Mouse (Mus musculus): ENCODE results near the gene Tjp3.

Tjp3 gene

DNA sequence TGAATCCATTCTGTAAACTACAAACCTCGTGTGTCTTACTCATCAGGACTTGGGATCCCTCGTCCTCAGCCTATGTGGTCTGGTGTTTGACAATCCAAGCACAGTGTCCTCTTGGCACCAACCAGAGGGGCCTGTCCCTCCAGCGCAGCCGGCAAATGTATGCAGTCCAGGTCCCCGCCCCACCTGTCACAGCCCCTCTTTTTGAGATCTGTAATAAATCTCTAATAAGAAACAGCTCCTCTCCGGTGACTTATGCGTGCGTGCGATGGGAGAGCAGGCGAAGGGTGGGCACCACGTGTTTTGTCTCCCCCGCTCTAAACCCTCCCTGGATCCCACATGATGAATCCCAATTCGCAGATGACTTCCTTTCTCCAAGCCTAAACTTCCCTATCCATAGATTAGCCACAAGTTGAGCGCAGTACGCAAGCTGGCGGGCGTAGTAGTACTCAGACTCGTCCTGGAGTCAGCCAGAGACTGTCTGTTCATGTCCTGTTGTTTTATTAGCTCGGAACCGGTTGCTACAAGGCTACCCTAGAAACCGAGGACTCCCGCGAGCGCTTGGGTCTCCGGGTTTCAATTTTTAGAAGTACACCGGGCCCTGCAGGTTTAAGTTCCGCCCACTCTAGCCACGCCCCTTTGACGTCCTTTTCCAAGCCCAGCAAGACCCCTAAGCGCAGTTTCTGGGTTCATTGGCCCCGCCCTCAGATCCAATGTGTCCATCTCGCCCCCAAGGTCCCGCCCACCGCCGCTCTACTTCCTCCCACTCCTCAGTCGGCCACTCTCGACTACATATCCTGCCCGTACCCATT is 28.6 kb upstream of the Tjp3 start:
- in situ Hi-C loops (cut with MboI; ENCODE audit: low sequenced_read_pairs) = no loop called here

DNA sequence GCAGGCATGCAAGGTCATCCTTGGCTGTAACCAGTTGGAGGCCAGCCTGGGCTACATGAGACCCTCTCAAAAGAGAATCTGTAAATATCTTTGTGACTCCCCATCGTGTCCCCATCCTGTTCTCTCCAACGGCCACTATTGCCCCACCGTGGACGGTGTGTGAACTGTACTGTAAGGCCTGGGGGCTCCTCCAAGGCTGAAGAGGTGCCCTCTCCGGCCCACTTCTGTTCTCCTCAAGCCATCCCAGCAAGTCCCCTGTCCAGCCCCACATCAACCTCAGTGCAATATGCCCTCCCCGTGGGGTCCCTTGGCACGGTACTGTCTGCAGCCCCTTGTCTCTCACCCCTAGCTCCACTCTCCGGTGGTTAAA is 27.9 kb upstream of the Tjp3 start:
- in situ Hi-C loops (cut with MboI; ENCODE audit: low sequenced_read_pairs) = no loop called here

DNA sequence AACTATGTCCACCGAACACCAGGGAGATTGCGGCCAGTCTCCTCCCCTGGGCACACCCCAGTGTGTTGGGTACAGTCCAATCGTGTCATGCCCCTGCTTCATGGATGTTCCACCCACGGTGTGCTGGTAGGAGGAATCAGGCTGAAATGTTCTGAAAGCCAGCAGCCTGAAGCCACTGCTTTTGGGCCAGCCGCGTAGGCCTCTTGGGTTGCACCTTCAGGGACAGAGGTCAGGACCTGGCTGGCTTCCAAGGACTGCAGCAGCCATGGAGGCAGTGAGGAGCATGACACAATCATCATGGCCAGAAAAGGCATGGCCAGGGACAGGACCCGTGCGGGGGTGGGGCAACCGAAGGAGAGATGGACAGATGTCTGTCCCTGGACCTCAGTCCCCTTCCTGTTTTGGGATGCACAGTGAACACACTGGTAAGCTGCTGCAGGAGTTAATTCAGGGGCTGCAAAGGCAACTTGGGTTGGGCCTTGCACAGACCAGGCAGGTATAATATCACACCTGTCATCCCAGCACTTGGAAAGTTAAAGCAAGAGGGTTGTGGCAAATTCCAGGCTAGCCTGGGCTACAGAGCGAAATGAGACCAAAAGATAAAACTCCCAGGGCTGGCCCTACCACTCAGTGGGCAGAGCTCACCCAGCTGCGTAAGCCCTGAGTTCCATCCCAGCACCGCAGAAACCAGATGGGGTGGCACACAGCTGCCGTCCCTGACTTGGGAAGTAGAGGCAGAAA is 27.4 kb upstream of the Tjp3 start:
- in situ Hi-C loops (cut with MboI; ENCODE audit: low sequenced_read_pairs) = no loop called here

DNA sequence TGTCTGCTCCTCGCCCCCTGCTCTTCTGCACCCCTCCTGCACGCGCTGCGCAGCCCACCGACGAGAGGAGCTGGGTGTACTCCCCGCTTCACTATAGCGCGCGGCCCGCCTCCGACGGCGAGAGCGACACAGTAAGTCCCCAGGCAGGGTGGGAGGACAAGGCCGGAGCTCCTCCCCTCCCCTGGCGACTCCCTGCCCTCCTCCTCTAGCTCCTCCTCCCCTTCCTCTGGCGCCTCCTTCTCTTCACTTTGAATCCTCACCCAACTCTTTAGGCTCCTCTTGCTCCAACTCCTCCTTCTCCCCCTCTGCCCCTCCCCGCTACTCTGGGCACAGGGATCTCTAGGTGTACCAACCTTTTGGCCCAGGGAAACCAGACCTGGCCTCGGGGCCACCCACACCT is 25.9 kb upstream of the Tjp3 start:
- in situ Hi-C loops (cut with MboI; ENCODE audit: low sequenced_read_pairs) = no loop called here

DNA sequence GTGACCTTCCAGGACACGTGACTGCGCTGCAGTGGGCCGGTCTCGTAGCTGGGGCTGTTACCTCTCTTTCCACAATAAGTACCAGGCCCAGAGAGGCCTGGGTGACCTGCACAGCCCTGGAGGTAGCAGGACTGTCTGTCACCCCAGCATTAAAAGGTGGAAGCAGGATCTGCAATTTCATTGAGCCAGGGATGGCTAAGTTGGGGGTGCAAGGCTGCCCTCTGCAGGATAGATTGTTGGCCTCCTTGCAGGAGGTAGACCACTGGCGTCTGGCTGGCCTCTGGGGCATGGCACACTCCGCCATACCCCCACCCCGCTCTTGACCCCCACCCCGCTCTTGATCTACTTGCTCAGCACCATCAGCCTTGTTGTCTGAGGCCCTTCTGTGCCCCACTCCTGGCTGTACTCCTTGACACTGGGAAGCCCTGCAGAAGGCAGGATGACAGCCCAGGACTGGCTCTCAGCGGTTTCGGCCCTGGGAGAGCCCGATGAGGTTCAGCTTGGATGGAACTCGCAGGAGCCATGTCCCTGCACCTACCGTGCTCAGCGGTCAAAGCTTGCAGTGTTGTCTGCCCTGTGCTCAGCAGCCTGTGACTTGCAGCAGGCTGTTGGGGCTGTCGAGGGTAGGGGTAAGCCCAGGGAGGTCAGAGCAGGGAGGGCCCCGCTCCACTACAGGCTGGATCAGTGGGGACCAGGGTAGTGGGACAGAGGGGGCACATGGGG is 25.1 kb upstream of the Tjp3 start:
- in situ Hi-C loops (cut with MboI; ENCODE audit: low sequenced_read_pairs) = no loop called here

DNA sequence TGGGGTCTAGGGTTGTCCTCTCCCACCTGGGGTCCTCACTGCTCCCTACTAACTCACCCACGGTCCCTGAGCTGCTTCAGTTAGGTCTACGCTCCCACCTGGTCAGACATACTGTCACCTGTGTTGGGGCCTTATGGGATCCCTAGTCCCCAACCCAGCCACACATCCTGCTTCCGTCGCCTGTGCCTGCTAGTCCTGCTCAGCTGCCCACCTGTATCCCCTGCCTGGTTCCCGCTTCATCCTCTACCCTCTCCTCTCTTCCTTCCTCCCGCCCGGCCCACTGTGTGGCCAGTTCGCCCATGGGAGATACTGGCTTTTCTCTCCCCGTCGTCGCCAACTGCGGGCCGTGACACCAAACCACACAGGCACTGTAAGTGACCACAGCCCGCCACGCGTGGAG is 24.2 kb upstream of the Tjp3 start:
- in situ Hi-C loops (cut with MboI; ENCODE audit: low sequenced_read_pairs) = no loop called here

DNA sequence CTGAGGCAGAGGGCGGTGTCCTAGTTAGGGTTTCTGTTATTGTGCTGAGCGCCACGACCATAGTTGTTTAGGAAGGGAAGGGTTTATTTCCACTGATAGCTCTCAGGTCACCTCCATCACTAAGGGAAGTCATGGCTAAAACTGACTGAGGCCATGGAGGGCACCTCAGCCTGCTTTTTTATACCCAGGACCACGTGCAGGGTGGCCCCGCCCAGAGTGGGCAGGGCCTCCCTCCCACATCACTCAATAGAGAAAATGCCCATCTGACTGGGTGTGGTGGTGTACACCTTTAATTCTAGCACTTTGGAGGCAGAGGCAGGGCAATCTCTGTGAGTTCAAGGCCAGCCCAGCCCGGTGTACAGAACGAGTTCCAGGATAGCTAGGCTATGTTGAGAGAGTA is 22.8 kb upstream of the Tjp3 start:
- in situ Hi-C loops (cut with MboI; ENCODE audit: low sequenced_read_pairs) = no loop called here

DNA sequence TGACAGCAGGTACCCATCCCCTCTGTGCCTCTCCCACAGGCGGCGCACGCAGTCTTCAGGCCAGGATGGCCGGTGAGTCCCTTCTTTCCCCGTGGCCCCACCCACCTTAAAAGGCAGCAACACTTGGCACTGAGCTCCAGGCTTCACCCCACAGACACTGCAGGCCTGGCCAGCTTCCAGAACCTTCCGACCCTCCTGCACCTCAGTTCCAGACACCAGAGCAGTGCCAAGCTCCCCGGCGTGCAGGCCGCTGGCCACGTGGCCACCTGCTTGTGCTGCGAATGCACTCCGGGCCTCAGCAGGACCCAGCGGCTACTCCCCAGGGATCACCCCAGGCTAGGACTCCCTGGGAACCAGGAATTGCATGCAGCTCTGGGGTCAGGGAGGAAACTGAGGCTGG is 22.2 kb upstream of the Tjp3 start:
- in situ Hi-C loops (cut with MboI; ENCODE audit: low sequenced_read_pairs) = no loop called here

DNA sequence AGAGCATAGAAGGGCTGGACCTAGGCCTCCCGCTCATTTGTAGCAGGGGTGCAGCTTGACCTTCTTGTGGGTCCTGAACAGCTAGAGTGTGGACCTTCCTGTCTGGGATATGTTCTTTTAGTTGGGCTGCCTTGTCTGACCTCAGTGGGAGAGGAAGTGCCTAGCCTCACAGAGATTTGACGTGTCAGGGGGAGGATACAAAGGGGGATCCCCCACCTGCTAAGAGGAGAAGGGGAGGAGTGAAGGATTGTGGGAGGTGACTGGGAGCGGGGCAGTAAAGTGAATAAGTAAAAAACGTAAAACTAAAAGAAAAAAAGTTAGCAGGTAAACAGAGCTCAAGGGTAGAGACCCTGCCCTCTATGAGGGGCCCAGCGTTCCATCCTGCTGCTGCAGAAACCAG is 18.2 kb upstream of the Tjp3 start:
- in situ Hi-C loops (cut with MboI; ENCODE audit: low sequenced_read_pairs) = no loop called here

DNA sequence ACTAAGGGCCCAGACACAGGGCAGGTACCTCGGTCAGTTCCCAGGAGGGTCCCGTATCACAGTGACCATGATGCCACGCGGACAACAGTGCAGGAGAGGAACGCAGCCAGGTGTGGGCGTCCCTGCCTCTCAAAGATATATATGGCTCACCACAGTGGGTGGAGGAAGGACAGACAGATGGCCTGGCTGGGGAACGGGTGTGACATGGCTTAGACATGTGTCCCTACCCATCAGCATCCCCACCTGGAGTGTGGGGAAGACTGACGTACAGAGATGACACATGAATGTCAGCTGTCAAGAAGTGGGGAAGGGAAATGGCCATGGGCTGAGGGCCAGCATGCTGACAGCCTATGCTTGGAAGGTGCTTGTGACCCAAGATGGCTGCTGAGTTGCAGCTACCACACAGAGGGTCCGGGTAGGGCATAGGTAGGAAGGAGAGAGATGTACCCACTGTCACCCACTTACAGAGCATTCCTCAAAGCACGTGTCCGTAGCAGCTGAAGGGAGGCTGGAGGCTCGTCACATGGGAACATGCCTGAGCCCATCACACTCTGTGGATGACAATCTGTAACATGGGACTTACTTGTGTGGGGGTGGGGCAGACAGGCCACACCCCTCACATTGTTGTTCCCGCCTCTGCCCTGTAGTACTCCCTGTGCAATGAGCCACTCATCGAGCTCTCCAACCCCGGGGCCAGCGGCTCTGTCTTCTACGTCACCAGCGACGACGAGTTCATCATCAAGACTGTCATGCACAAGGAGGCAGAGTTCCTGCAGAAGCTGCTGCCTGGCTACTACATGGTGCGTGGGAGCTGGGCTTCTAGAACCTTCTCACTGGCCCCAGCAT is 15.7 kb upstream of the Tjp3 start:
- in situ Hi-C loops (cut with MboI; ENCODE audit: low sequenced_read_pairs) = no loop called here

DNA sequence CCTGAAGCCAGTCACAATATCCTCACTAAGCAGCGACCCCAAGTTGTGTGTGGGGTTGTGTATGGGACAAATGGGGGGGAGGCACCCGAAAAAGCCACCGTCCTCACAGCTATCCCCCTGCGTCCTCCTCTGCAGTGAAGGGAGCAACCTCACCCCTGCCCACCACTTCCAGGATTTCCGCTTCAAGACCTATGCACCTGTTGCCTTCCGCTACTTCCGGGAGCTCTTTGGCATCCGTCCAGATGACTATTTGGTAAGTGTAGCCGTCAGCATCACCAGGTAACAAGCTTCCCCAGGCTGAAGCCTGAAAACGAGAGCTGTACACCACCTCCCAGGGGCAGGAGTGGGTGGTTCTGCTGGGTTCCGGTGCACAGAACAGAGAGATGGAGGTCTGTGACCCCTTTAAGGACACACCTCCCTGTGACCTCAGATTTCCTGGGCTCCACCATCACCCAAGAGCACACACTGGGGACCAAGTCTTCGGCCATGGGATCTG is 14.8 kb upstream of the Tjp3 start:
- in situ Hi-C loops (cut with MboI; ENCODE audit: low sequenced_read_pairs) = no loop called here

DNA sequence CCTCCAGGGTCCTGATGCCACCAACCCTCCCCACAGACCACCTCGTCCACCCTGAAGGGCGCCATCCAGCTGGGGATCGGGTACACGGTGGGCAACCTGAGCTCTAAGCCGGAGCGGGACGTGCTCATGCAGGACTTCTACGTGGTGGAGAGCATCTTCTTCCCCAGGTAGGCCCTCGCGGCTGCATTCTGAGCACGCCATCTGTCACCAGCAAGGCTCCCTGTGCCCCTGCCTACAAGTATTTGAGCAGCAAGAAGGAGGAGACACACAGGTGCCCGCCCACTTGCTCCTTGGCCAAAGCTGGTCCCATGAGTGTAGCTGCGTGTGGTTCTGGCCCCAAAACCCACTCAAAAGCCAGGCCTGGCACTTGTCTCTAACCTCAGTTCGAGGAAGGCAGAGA is 14.3 kb upstream of the Tjp3 start:
- in situ Hi-C loops (cut with MboI; ENCODE audit: low sequenced_read_pairs) = no loop called here

DNA sequence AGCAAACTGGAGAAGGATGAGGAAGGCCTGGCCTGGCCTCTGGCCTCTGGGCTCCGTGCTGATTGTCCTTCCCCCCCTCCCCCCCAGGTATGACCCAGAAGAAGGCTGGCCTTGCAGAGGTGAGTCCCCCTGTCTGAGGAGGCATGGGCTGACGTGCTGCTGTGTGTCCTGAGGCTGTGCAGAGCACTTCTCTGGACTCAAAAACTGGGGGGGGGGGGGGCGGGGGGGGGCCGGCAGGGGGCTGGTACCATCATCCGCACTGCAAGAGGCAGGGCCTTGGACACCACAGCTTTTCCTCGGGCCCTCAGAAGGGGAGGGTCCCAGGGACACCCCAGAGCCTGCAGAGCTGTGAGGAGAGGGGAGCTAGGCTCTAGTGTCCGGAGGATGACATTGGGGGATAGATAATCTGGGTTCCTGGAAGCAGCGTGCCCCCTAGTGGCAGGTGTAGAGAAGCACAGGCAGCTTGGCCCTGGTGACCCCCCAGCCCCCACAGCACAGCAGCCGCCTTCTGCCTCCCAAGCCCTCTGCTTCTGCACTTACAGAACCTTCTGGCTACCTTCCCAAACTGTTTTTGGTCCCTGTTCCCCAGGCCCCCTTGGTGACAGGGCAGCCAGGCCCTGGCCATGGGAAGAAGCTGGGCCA is 13.3 kb upstream of the Tjp3 start:
- in situ Hi-C loops (cut with MboI; ENCODE audit: low sequenced_read_pairs) = no loop called here

DNA sequence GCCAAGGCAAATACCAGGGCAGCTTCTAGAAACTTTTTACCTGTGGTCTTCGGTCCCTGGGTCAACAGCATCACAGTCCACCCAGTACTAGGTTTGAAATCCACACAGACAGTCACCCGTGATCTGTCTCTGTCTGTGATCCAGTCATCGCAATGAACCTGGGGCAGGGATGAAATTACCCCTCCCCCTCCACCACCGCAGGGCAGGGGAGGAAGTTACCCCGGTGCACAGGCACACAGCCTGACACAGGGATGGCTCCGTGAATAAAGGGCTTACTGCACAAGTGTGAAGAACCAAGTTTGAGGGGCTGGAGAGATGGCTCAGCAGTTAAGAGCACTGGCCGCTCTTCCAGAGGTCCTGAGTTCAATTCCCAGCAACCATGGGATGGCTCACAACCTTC is 12.4 kb upstream of the Tjp3 start:
- in situ Hi-C loops (cut with MboI; ENCODE audit: low sequenced_read_pairs) = no loop called here

DNA sequence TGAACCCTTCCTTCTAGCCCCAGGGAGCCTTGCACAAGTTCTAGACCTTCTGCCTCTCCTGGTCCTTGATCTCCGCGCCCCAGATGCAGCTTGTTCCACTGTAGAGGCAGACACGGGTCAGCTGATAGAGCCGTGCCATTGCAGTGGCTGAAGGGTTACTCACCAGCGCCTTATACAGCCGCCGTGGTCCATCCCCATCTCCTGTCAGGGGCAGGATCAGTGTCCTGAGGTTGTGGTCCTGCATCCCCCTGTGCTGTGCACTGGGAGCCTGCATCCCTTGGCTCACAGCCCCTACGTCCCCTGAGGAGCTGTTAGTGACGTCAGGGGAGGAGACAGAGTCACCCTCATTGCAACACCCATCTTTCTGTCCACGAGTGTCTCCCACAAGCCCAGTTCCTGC is 11.9 kb upstream of the Tjp3 start:
- in situ Hi-C loops (cut with MboI; ENCODE audit: low sequenced_read_pairs) = no loop called here

DNA sequence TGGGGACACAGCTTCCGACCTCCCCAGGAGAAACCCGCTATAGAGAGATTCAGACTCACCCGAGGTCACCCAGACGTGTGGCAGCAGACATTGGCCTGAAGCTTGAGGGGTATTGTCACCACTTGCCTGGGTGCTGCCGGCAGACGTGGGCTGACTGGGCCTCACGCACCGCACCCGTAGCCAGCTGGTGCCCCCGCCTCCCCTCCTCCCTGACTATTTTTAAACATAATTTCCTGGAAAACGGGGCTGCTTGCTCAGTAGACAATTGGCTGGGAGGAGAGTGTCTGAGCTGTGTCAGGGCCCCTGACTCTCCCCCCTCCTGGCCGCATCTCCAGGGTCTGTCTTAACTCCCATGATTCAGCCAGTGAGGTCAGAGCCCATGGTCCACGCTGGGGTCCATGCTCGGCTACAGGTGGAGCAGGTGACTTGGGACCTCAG is 11.4 kb upstream of the Tjp3 start:
- in situ Hi-C loops (cut with MboI; ENCODE audit: low sequenced_read_pairs) = no loop called here

DNA sequence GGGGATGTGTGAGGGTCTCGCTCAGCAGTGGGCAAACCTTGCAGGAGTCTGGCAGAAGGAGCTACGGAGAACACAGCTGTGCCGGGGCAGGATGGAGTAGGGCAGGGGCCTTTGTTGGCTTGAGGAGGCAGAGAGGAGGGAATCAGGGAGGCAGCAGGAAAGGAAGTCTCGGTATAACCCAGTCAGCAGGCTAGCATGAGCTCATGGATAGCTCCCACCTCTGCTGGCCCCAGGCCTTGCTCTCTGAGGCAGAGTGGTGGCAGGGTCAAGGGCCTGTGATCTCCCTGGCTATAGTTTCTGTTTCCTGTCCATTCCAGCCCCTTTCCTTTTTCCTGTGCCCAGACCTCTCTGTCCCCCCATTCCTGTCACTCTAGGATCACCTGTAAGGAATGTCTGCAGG is 10.9 kb upstream of the Tjp3 start:
- in situ Hi-C loops (cut with MboI; ENCODE audit: low sequenced_read_pairs) = no loop called here

DNA sequence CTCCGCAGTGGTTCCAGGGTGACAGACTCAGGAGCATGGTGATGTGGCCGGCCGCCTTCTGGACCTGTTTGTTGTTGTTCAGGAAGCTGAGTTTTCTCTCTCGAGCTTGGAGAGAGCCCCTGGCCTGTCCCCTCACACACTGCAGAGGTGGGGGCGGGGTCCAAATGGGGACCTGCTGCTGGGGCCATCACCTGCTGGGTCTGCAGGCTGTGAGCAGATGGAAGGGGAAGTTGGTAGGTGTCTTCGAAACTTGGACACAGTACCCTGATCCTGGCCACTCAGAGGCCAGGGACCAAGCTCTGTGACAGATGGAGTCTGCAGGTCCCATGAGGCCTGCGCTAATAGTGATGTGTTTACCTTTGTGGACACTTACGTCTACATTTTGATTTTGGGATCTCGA is 9.9 kb upstream of the Tjp3 start:
- in situ Hi-C loops (cut with MboI; ENCODE audit: low sequenced_read_pairs) = no loop called here

DNA sequence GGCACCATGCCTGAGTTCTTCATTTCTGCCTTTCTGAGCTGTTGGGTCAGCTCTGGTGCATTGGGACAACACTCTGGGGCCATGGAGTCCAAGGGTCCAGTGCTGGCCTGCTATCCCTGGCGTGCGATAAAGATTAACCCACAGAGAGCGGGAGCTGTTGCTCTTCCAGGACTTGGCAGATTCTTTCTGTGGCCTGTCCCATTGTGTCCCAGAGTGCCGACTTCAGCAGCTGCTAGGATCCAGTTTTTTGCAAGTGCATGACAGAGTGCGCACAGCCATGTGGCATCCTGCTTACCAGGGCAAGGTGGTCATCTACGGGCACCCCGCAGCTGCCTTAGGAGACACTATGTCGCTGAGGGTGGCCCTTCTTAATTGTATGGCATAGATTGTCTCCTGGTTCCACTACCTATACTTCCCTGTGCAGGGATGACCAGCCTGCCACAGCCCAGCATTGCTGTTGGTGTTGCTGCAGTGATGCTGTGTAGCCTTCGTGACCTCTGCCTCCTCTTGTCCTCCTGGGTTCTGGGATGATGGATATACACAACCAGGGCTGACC is 9.0 kb upstream of the Tjp3 start:
- in situ Hi-C loops (cut with MboI; ENCODE audit: low sequenced_read_pairs) = no loop called here

Measured in CH12F3 (cell line).